Mouse (Mus musculus): ENCODE data around the gene Ppp1r26. TPM values are rescaled to one million over a fixed set of nuclear protein-coding genes. Genes with fewer than 3 reads are reported as not detected.
A peak's percentile ranks its signal among the peaks of the same experiment; 100 is the strongest.
"Not testable (repeated sequence)": the region's sequence is repeated elsewhere in the genome, so short reads cannot be mapped to it uniquely, and the experiment has no call there.

The Ppp1r26 gene
- polyA plus RNA-seq, 1 experiment from 2014 or later: 0.02 TPM

- peaks cover 14% of the 10 kb centered on the region for H3K36me3 ChIP-seq (replicated peaks; ENCODE audit: insufficient read depth, low read length)
- 50% methylated on average over 18 of the region's 18 CpGs for WGBS (ENCODE audit: insufficient replicate concordance)
- H3K9ac ChIP-seq (replicated peaks): peak overlapping the region; percentile 88
- TF ChIP-seq EP300 (IDR thresholded peaks at IDR 0.05; ENCODE audit: low read depth) (no peak), CTCF (IDR thresholded peaks at IDR 0.05; ENCODE audit: low read depth) (no peak)
- no peak for DNase-seq
- H3K4me2 ChIP-seq (ENCODE audit: low read depth, low read length): peak overlapping the region; percentile 91
- peaks cover 3% of the 10 kb centered on the region; the same call in 1 of the 2 replicates for H3K27me3 ChIP-seq (ENCODE audit: insufficient read depth, low read length)
- H3K4me1 ChIP-seq (ENCODE audit: insufficient read depth): peaks cover 16% of the 10 kb centered on the region
- ATAC-seq: no peak
- H3K27ac ChIP-seq (ENCODE audit: low read depth): no peak overlapping the region
- H3K9me3 ChIP-seq (ENCODE audit: low read length): no peaks in the 10 kb centered on the region
- peak overlapping the region; percentile 75 for H3K4me3 ChIP-seq (ENCODE audit: low read depth, low read length)
Observed at GRCm38 (mm10) chr2:28468486-28469225, 22.1 kb downstream of the Ppp1r26 start.

GRCm38 (mm10) chr2:28469461-28469860 lies 22.9 kb downstream of the Ppp1r26 start:
- peaks cover 16% of the 10 kb centered on the region for H3K4me1 ChIP-seq (ENCODE audit: insufficient read depth)
- WGBS (ENCODE audit: insufficient replicate concordance): 95% methylated on average over 14 of the region's 14 CpGs
- peaks cover 3% of the 10 kb centered on the region; the same call in 1 of the 2 replicates for H3K27me3 ChIP-seq (ENCODE audit: insufficient read depth, low read length)
- ATAC-seq (no peak), DNase-seq (no peak)
- H3K9me3 ChIP-seq (ENCODE audit: low read length): no peaks in the 10 kb centered on the region
- no peak overlapping the region for H3K4me3 ChIP-seq (ENCODE audit: low read depth, low read length)
- TF ChIP-seq CTCF (IDR thresholded peaks at IDR 0.05; ENCODE audit: low read depth) (no peak), EP300 (IDR thresholded peaks at IDR 0.05; ENCODE audit: low read depth) (no peak)
- no peak overlapping the region for H3K4me2 ChIP-seq (ENCODE audit: low read depth, low read length)
- no peak overlapping the region for H3K27ac ChIP-seq (ENCODE audit: low read depth)
- peaks cover 14% of the 10 kb centered on the region for H3K36me3 ChIP-seq (replicated peaks; ENCODE audit: insufficient read depth, low read length)
- H3K9ac ChIP-seq (replicated peaks): no peak overlapping the region

DNA sequence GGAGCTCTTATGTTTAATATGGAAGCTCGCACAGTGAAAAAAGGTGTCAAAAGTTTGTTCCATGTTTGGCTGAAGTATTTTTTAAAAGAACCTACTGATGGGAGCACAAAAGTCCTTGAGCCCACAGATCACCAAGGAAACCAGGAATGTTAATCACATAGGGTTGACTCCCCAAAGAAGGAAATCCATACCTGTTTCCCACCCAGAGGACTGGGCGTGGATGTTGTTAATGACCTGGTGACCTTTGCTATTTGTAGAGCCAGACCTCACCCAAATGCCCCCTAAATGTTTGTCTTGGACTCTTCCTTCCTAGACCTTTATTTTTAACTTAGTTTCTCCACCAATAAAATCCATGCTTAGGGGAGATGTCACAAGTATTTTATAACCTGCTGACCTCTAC lies 24.0 kb downstream of the Ppp1r26 start:
- Histone ChIP-seq H3K27me3 (ENCODE audit: insufficient read depth, low read length) (peaks cover 3% of the 10 kb centered on the region; the same call in 1 of the 2 replicates), H3K9ac (replicated peaks) (no peak overlapping the region), H3K9me3 (ENCODE audit: low read length) (no peaks in the 10 kb centered on the region), H3K36me3 (replicated peaks; ENCODE audit: insufficient read depth, low read length) (peaks cover 14% of the 10 kb centered on the region), H3K27ac (ENCODE audit: low read depth) (no peak overlapping the region), H3K4me3 (ENCODE audit: low read depth, low read length) (no peak overlapping the region), H3K4me1 (ENCODE audit: insufficient read depth) (peaks cover 16% of the 10 kb centered on the region), H3K4me2 (ENCODE audit: low read depth, low read length) (no peak overlapping the region)
- DNase-seq: no peak
- WGBS (ENCODE audit: insufficient replicate concordance): 77% methylated on average over 2 of the region's 2 CpGs
- ATAC-seq: no peak
- no peak for TF ChIP-seq EP300 (IDR thresholded peaks at IDR 0.05; ENCODE audit: low read depth)
- TF ChIP-seq CTCF (IDR thresholded peaks at IDR 0.05; ENCODE audit: low read depth): no peak

GRCm38 (mm10) chr2:28472011-28472410 lies 25.4 kb downstream of the Ppp1r26 start:
- H3K27me3 ChIP-seq (ENCODE audit: insufficient read depth, low read length); ATAC-seq; DNase-seq; H3K4me2 ChIP-seq (ENCODE audit: low read depth, low read length); H3K9me3 ChIP-seq (ENCODE audit: low read length); H3K27ac ChIP-seq (ENCODE audit: low read depth); H3K4me3 ChIP-seq (ENCODE audit: low read depth, low read length); H3K9ac ChIP-seq (replicated peaks): not testable (repeated sequence)
- Histone ChIP-seq H3K36me3 (replicated peaks; ENCODE audit: insufficient read depth, low read length) (peaks cover 14% of the 10 kb centered on the region), H3K4me1 (ENCODE audit: insufficient read depth) (peaks cover 10% of the 10 kb centered on the region)
- WGBS (ENCODE audit: insufficient replicate concordance): 90% methylated on average over 8 of the region's 8 CpGs

DNA sequence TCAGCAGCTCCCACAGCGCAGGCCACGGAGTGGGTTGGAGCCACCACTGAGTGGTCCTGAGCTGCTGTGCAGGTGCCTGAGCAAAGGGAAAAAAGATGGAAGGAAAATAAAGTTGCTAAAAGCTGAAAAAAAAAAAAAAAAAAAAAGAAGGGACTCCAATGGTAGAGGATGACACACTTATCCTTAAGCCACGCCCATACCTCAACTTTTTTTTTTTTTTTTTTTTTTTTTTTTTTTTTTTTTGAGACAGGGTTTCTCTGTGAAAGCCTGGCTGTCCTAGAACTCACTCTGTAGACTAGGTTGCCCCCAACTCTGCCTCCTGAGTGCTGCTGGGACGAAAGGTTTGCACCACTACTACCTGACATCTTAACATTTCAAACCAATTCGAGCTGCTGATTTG lies 31.4 kb downstream of the Ppp1r26 start:
- H3K9ac ChIP-seq (replicated peaks); H3K36me3 ChIP-seq (replicated peaks; ENCODE audit: insufficient read depth, low read length); H3K4me3 ChIP-seq (ENCODE audit: low read depth, low read length); H3K27me3 ChIP-seq (ENCODE audit: insufficient read depth, low read length); H3K27ac ChIP-seq (ENCODE audit: low read depth); H3K4me2 ChIP-seq (ENCODE audit: low read depth, low read length); ATAC-seq; DNase-seq; H3K9me3 ChIP-seq (ENCODE audit: low read length); H3K4me1 ChIP-seq (ENCODE audit: insufficient read depth): not testable (repeated sequence)
- 86% methylated on average over 5 of the region's 5 CpGs for WGBS (ENCODE audit: insufficient replicate concordance)

DNA sequence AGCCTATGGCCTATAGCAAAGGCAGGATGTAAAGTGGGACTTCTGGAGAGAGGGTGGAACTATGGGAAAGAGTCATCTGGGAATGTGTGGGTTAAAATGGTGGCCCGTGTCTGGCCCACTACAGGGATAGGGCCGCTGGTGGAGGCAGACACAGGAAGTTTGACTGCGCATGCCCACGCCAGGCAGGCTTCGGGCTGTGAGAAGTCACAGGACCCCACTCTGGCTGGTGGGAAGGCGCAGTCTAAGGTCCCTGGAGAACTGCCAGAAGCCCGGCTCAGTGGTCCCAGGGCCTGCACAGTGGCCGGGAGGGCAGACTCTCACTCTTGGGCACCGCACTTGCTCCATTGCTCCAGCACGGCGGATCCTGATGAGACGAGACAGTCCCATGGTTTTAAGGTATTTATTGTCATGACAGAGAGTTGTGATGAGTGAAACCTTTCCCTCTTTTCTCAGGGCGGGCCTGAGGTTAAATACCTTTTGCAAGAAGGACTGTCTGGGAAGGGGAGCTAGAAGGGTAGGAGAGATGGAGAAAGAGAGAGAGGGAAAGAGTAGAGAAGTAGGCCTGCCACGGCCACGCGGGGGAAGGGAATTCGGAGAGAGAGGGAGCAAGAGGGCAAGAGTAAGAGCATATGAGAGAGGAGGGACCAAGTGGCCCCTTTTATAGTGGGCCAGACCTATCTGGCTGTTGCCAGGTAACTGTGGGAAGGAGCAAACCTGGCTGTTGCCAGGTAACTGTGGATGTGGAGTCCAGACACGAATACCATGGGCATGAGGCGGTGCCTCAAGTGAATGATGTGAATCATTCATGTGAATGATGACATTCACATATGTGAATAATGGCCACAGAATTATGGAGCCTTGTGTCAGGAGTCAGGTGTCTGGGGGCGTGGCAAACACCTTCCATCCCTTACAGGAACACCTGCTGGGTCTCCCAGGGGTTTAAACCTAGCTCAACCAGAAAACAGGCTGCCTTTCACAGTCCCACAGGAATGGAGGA lies 32.9 kb downstream of the Ppp1r26 start:
- no peaks in the 10 kb centered on the region for H3K4me1 ChIP-seq (ENCODE audit: insufficient read depth)
- TF ChIP-seq CTCF (IDR thresholded peaks at IDR 0.05; ENCODE audit: low read depth): no peak
- TF ChIP-seq EP300 (IDR thresholded peaks at IDR 0.05; ENCODE audit: low read depth): no peak
- 71% methylated on average over 20 of the region's 20 CpGs for WGBS (ENCODE audit: insufficient replicate concordance)
- H3K36me3 ChIP-seq (replicated peaks; ENCODE audit: insufficient read depth, low read length): no peaks in the 10 kb centered on the region
- no peak overlapping the region for H3K4me3 ChIP-seq (ENCODE audit: low read depth, low read length)
- DNase-seq: no peak
- H3K4me2 ChIP-seq (ENCODE audit: low read depth, low read length): no peak overlapping the region
- no peaks in the 10 kb centered on the region for H3K9me3 ChIP-seq (ENCODE audit: low read length)
- no peak overlapping the region for H3K9ac ChIP-seq (replicated peaks)
- H3K27ac ChIP-seq (ENCODE audit: low read depth): no peak overlapping the region
- H3K27me3 ChIP-seq (ENCODE audit: insufficient read depth, low read length): no peaks in the 10 kb centered on the region
- no peak for ATAC-seq

Measured in liver, postnatal 0 days (tissue).